Mouse (Mus musculus): ENCODE results near the gene Ggta1.

DNA sequence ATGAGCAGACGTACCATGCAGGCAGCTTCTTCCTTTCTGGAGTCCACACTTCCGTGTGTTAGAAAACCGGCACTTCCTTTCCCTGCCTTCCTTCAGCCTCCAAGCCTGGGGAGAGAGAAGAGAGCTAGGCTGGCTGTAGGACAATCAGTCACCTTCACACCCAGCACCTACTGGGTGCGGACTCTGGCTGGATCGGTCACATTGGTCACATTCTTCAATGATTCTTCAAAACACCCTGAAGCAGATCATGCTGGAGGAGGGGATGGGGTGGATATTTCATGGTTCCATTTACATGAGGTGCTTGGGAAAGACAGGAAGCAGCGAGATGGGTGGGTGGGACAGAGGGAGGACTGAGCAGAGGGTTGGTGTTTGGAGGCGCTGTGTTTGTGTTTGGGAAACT is 30.5 kb upstream of the Ggta1 start:
- TF ChIP-seq CTCF (IDR thresholded peaks at IDR 0.05; ENCODE audit: borderline replicate concordance, extremely low read depth, insufficient read depth, insufficient read length), result no peak
- no peak for TF ChIP-seq POLR2A (IDR thresholded peaks at IDR 0.05; ENCODE audit: borderline replicate concordance, extremely low read depth, insufficient read depth, insufficient read length, poor library complexity, severe bottlenecking)

All from brain, embryonic 14.5 days (tissue).